Mouse (Mus musculus): ENCODE measurements at regions not wholly inside any gene's neighbourhood (a gene's known extent, or its start where the extent isn't known, plus 50 kb on each side); places are given as distances from the start of the nearest gene placed in this dataset.
"Not testable (repeated sequence)": the region's sequence is repeated elsewhere in the genome, so short reads cannot be mapped to it uniquely, and the experiment has no call there.

DNA sequence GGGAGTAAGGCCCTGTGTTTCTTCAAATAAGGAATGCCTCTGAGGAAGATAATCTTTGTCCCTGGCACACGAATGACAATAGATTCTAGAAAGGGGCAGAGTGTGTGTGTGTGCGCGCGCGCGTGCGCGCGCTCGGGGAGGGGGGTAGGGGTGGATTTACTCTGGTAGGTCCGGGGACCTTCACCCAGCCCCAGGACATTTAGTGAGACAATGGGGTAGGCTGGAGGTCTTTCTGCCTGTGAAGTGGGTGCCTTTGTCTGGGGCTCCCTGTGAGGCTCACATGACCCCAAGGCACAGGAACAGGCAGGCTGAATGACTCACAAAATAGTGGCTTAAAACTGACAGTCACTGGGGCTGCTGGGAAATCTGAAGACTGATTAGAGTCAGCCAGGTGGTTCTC, 139.1 kb upstream of the Bcor start:
- Histone ChIP-seq H3K79me3 (ENCODE audit: low read depth) (peaks cover 1% of the 10 kb centered on the region), H3K36me3 (ENCODE audit: control insufficient read depth, insufficient read depth) (no peaks in the 10 kb centered on the region), H3ac (ENCODE audit: control insufficient read depth, insufficient read length, low read depth) (no peak overlapping the region), H3K79me2 (ENCODE audit: control insufficient read depth, insufficient read depth) (no peaks in the 10 kb centered on the region), H3K4me3 (ENCODE audit: insufficient read depth, poor library complexity, severe bottlenecking) (no peak overlapping the region), H3K27me3 (ENCODE audit: control insufficient read depth, insufficient read depth, insufficient read length) (no peaks in the 10 kb centered on the region)
- no peak for TF ChIP-seq MYOD1 (IDR thresholded peaks at IDR 0.05; ENCODE audit: control insufficient read depth, insufficient read length, low read depth)
- TF ChIP-seq MYOG (IDR thresholded peaks at IDR 0.05; ENCODE audit: control insufficient read depth, extremely low read depth, insufficient read length): no peak
- no peak for TF ChIP-seq CEBPB (IDR thresholded peaks at IDR 0.05; ENCODE audit: low read depth)
- TF ChIP-seq FOSL1 (IDR thresholded peaks at IDR 0.05; ENCODE audit: insufficient read depth, low read length, poor library complexity, severe bottlenecking): no peak
- no peak for TF ChIP-seq CTCF (IDR thresholded peaks at IDR 0.05; ENCODE audit: control insufficient read depth, insufficient read depth, insufficient read length)
- TF ChIP-seq MAX (IDR thresholded peaks at IDR 0.05): no peak
- no peak for TF ChIP-seq USF1 (IDR thresholded peaks at IDR 0.05; ENCODE audit: low read depth)

DNA sequence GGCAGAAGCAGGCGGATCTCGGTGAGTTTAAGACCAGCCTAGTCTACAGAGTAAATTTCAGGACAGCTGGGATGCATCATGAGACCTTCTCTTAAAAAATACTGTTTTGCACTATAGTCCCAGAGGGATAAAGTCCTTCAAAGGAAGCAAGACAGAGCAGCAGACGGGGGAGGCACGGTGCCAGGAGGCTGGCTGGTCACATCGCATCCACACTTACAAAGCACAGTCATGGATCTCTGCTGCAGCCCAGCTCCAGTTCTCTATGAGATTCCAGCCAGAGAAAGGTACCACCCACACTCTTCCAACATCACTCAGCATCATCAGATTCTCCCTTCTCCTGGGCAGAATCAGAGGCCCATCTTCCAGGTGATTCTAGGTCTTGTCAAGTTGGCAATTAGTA, 144.5 kb upstream of the Bcor start:
- peaks cover 1% of the 10 kb centered on the region for H3K79me3 ChIP-seq (ENCODE audit: low read depth)
- no peak for TF ChIP-seq MYOG (IDR thresholded peaks at IDR 0.05; ENCODE audit: control insufficient read depth, extremely low read depth, insufficient read length)
- no peak for TF ChIP-seq FOSL1 (IDR thresholded peaks at IDR 0.05; ENCODE audit: insufficient read depth, low read length, poor library complexity, severe bottlenecking)
- no peak for TF ChIP-seq USF1 (IDR thresholded peaks at IDR 0.05; ENCODE audit: low read depth)
- no peak for TF ChIP-seq CEBPB (IDR thresholded peaks at IDR 0.05; ENCODE audit: low read depth)
- TF ChIP-seq MYOD1 (IDR thresholded peaks at IDR 0.05; ENCODE audit: control insufficient read depth, insufficient read length, low read depth): no peak
- no peak for TF ChIP-seq CTCF (IDR thresholded peaks at IDR 0.05; ENCODE audit: control insufficient read depth, insufficient read depth, insufficient read length)
- TF ChIP-seq MAX (IDR thresholded peaks at IDR 0.05): no peak
- H3K36me3 ChIP-seq (ENCODE audit: control insufficient read depth, insufficient read depth): no peaks in the 10 kb centered on the region
- H3K4me3 ChIP-seq (ENCODE audit: insufficient read depth, poor library complexity, severe bottlenecking): no peak overlapping the region
- no peaks in the 10 kb centered on the region for H3K79me2 ChIP-seq (ENCODE audit: control insufficient read depth, insufficient read depth)
- no peaks in the 10 kb centered on the region for H3K27me3 ChIP-seq (ENCODE audit: control insufficient read depth, insufficient read depth, insufficient read length)
- H3ac ChIP-seq (ENCODE audit: control insufficient read depth, insufficient read length, low read depth): no peak overlapping the region

DNA sequence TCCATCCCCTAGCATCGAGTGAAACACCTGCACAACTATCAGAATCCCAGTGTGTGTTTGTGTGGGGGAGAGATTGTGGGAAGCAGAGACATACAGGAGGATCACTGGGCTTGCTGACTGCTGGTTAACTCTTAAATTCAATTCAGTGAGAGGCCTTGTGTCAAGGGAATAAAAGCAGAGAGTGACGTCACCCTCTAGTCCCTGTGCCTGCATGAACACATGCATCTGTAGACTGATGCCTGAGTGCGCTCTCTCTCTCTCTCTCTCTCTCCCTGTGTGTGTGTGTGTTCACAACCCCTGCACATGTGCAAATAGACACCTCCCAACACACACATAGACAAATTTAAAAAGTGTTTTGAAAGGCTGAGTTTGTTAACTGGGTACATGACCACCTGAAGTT, 146.8 kb upstream of the Bcor start:
- H3K27me3 ChIP-seq (ENCODE audit: control insufficient read depth, insufficient read depth, insufficient read length): no peaks in the 10 kb centered on the region
- H3K36me3 ChIP-seq (ENCODE audit: control insufficient read depth, insufficient read depth): no peaks in the 10 kb centered on the region
- no peak overlapping the region for H3K4me3 ChIP-seq (ENCODE audit: insufficient read depth, poor library complexity, severe bottlenecking)
- TF ChIP-seq FOSL1 (IDR thresholded peaks at IDR 0.05; ENCODE audit: insufficient read depth, low read length, poor library complexity, severe bottlenecking): no peak
- TF ChIP-seq USF1 (IDR thresholded peaks at IDR 0.05; ENCODE audit: low read depth): no peak
- TF ChIP-seq CEBPB (IDR thresholded peaks at IDR 0.05; ENCODE audit: low read depth): no peak
- TF ChIP-seq MYOG (IDR thresholded peaks at IDR 0.05; ENCODE audit: control insufficient read depth, extremely low read depth, insufficient read length): no peak
- no peak for TF ChIP-seq MYOD1 (IDR thresholded peaks at IDR 0.05; ENCODE audit: control insufficient read depth, insufficient read length, low read depth)
- no peak for TF ChIP-seq CTCF (IDR thresholded peaks at IDR 0.05; ENCODE audit: control insufficient read depth, insufficient read depth, insufficient read length)
- TF ChIP-seq MAX (IDR thresholded peaks at IDR 0.05): no peak
- peaks cover 1% of the 10 kb centered on the region for H3K79me3 ChIP-seq (ENCODE audit: low read depth)
- H3K79me2 ChIP-seq (ENCODE audit: control insufficient read depth, insufficient read depth): no peaks in the 10 kb centered on the region
- H3ac ChIP-seq (ENCODE audit: control insufficient read depth, insufficient read length, low read depth): no peak overlapping the region

DNA sequence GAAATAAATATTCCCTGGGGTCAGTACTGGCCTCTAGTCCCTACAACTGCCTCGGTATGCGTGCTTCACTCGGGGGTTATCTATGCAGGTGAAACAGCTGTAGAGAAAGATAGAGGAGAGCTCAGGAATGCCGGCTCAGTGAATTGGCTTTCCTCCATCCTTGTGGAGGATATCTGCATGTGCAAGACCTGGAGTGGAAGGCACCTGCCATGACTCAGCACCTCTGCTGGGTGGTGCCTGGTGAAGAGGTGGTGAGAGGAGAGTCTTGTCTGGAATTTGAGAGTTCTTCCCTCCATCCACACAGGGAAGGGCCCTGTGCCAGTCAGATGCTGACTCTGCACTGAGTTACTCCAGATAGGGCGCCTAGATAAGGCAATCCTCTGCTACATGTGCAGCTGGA, 152.4 kb upstream of the Bcor start:
- Histone ChIP-seq H3ac (ENCODE audit: control insufficient read depth, insufficient read length, low read depth) (no peak overlapping the region), H3K27me3 (ENCODE audit: control insufficient read depth, insufficient read depth, insufficient read length) (no peaks in the 10 kb centered on the region), H3K36me3 (ENCODE audit: control insufficient read depth, insufficient read depth) (no peaks in the 10 kb centered on the region), H3K79me2 (ENCODE audit: control insufficient read depth, insufficient read depth) (no peaks in the 10 kb centered on the region), H3K4me3 (ENCODE audit: insufficient read depth, poor library complexity, severe bottlenecking) (no peak overlapping the region), H3K79me3 (ENCODE audit: low read depth) (no peaks in the 10 kb centered on the region)
- TF ChIP-seq MYOG (IDR thresholded peaks at IDR 0.05; ENCODE audit: control insufficient read depth, extremely low read depth, insufficient read length) (no peak), CEBPB (IDR thresholded peaks at IDR 0.05; ENCODE audit: low read depth) (no peak), MYOD1 (IDR thresholded peaks at IDR 0.05; ENCODE audit: control insufficient read depth, insufficient read length, low read depth) (no peak), USF1 (IDR thresholded peaks at IDR 0.05; ENCODE audit: low read depth) (no peak), FOSL1 (IDR thresholded peaks at IDR 0.05; ENCODE audit: insufficient read depth, low read length, poor library complexity, severe bottlenecking) (no peak), CTCF (IDR thresholded peaks at IDR 0.05; ENCODE audit: control insufficient read depth, insufficient read depth, insufficient read length) (no peak), MAX (IDR thresholded peaks at IDR 0.05) (no peak)

DNA sequence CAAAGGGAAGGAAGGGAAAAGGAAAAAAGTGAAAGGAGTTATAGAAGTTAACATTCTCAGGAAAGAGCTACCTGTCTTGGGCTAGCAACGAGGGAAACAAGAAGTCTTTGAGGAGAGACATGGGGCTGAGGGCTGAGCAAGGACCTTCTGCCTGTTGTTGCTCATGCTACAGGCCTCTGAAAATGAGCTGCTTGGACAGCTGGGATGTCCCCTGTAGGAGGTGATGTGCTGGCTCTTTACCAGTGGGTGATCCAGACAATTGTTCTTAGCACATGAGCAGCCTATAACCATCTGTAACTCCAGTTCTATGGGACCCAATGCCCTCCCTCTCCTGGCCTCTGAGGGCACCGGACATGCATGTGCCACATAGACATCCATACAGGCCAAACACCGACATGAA, 155.5 kb upstream of the Bcor start:
- Histone ChIP-seq H3K36me3 (ENCODE audit: control insufficient read depth, insufficient read depth) (no peaks in the 10 kb centered on the region), H3K27me3 (ENCODE audit: control insufficient read depth, insufficient read depth, insufficient read length) (no peaks in the 10 kb centered on the region), H3K79me3 (ENCODE audit: low read depth) (no peaks in the 10 kb centered on the region), H3K79me2 (ENCODE audit: control insufficient read depth, insufficient read depth) (no peaks in the 10 kb centered on the region), H3ac (ENCODE audit: control insufficient read depth, insufficient read length, low read depth) (no peak overlapping the region), H3K4me3 (ENCODE audit: insufficient read depth, poor library complexity, severe bottlenecking) (no peak overlapping the region)
- TF ChIP-seq FOSL1 (IDR thresholded peaks at IDR 0.05; ENCODE audit: insufficient read depth, low read length, poor library complexity, severe bottlenecking) (no peak), MAX (IDR thresholded peaks at IDR 0.05) (no peak), USF1 (IDR thresholded peaks at IDR 0.05; ENCODE audit: low read depth) (no peak), MYOD1 (IDR thresholded peaks at IDR 0.05; ENCODE audit: control insufficient read depth, insufficient read length, low read depth) (no peak), MYOG (IDR thresholded peaks at IDR 0.05; ENCODE audit: control insufficient read depth, extremely low read depth, insufficient read length) (no peak), CEBPB (IDR thresholded peaks at IDR 0.05; ENCODE audit: low read depth) (no peak), CTCF (IDR thresholded peaks at IDR 0.05; ENCODE audit: control insufficient read depth, insufficient read depth, insufficient read length) (no peak)

DNA sequence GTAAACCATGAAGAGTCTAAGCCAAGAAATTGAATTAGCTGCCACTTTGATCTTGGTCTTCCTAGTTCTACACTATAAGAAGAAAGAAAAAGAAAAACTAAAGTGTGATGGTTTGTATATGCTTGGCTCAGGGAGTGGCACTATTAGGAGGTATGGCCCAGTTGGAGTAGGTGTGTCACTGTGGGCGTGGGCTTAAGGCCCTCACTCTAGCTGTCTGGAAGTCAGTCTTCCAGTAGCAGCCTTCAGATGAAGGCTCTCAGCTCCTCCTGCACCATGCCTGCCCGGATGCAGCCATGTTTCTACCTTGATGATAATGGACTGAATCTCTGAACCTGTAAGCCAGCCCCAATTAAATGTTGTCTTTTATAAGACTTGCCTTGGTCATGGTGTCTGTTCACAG, 157.3 kb upstream of the Bcor start:
- H3ac ChIP-seq (ENCODE audit: control insufficient read depth, insufficient read length, low read depth); H3K79me2 ChIP-seq (ENCODE audit: control insufficient read depth, insufficient read depth); H3K36me3 ChIP-seq (ENCODE audit: control insufficient read depth, insufficient read depth); H3K27me3 ChIP-seq (ENCODE audit: control insufficient read depth, insufficient read depth, insufficient read length); H3K79me3 ChIP-seq (ENCODE audit: low read depth); H3K4me3 ChIP-seq (ENCODE audit: insufficient read depth, poor library complexity, severe bottlenecking): not testable (repeated sequence)

Data from C2C12 (cell line).